Mouse (Mus musculus): ENCODE measurements at regions not wholly inside any gene's neighbourhood (a gene's known extent, or its start where the extent isn't known, plus 50 kb on each side); places are given as distances from the start of the nearest gene placed in this dataset.

DNA sequence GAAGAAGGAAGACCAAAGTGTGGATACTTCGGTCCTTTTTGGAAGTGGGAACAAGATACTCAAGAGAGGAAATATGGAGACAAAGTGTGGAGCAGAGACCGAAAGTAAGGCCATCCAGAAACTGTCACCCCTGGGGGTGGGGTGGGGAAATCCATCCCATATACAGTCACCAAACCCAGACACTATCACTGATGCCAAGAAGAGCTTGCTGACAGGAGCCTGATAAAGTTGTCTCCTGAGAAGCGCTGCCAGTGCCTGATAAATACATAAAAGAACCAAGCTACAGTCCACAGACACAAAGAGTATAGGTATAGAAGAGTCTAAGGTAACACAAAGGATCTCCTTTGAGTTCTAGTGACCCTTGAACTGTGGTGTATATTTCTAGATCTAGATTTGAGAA lies 1026.7 kb downstream of the Pla2g4a start:
- DNase-seq: no peak

DNA sequence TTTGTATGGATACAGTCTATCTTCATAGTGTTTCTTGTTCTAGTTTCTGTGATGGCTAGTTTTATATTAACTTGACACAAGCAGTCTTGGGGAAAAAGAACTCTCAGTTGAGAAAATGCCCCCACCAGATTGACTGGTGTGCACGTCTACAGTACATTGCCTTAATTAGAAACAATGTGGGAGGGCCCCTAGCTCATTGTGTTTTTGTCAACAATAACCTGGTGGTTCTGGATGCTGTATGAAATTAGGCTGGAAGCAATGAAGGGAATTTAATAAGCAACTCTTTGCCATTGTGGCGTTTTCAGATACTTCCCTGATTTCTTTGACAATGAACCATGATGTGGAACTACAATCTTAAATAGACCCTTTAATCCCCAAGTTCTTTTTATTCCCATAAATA lies 1036.6 kb downstream of the Pla2g4a start:
- 64% methylated on average over 2 of the region's 2 CpGs for WGBS
- ATAC-seq (ENCODE audit: low FRiP score, low TSS enrichment): no peak
- Histone ChIP-seq H3K4me3 (replicated peaks; ENCODE audit: low read depth, low read length) (no peak overlapping the region), H3K27me3 (ENCODE audit: control insufficient read depth, insufficient read depth, low read length) (no peaks in the 10 kb centered on the region), H3K36me3 (ENCODE audit: control insufficient read depth, insufficient read depth, low read length) (no peaks in the 10 kb centered on the region), H3K9me3 (ENCODE audit: control insufficient read depth, low read length) (no peaks in the 10 kb centered on the region), H3K9ac (replicated peaks; ENCODE audit: low read length) (no peak overlapping the region), H3K4me2 (ENCODE audit: low read length) (no peak overlapping the region), H3K27ac (replicated peaks; ENCODE audit: low read depth, low read length) (no peak overlapping the region), H3K4me1 (ENCODE audit: control insufficient read depth, insufficient read depth, low read length) (no peaks in the 10 kb centered on the region)
- no peak for DNase-seq

More for the DNA sequence above, 1026.7 kb downstream of the Pla2g4a start:
- Histone ChIP-seq H3K36me3 (ENCODE audit: control insufficient read depth, insufficient read depth, low read length) (no peaks in the 10 kb centered on the region), H3K4me2 (ENCODE audit: low read length) (no peak overlapping the region), H3K9me3 (ENCODE audit: control insufficient read depth, low read length) (no peaks in the 10 kb centered on the region), H3K27me3 (ENCODE audit: control insufficient read depth, insufficient read depth, low read length) (no peaks in the 10 kb centered on the region), H3K9ac (replicated peaks; ENCODE audit: low read length) (no peak overlapping the region), H3K27ac (replicated peaks; ENCODE audit: low read depth, low read length) (no peak overlapping the region), H3K4me3 (replicated peaks; ENCODE audit: low read depth, low read length) (no peak overlapping the region), H3K4me1 (ENCODE audit: control insufficient read depth, insufficient read depth, low read length) (no peaks in the 10 kb centered on the region)
- 86% methylated on average over 3 of the region's 3 CpGs for WGBS
- no peak for ATAC-seq (ENCODE audit: low FRiP score, low TSS enrichment)

- Histone ChIP-seq H3K4me1 (ENCODE audit: control insufficient read depth, insufficient read depth, low read length) (no peaks in the 10 kb centered on the region), H3K4me2 (ENCODE audit: low read length) (no peak overlapping the region), H3K27ac (replicated peaks; ENCODE audit: low read depth, low read length) (no peak overlapping the region), H3K27me3 (ENCODE audit: control insufficient read depth, insufficient read depth, low read length) (no peaks in the 10 kb centered on the region), H3K9ac (replicated peaks; ENCODE audit: low read length) (no peak overlapping the region), H3K36me3 (ENCODE audit: control insufficient read depth, insufficient read depth, low read length) (no peaks in the 10 kb centered on the region), H3K4me3 (replicated peaks; ENCODE audit: low read depth, low read length) (no peak overlapping the region), H3K9me3 (ENCODE audit: control insufficient read depth, low read length) (no peaks in the 10 kb centered on the region)
- DNase-seq (no peak), ATAC-seq (ENCODE audit: low FRiP score, low TSS enrichment) (no peak)
Measured at GRCm38 (mm10) chr1:148917062-148917461, 1044.0 kb downstream of the Pla2g4a start.

GRCm38 (mm10) chr1:148912819-148913218 lies 1048.3 kb downstream of the Pla2g4a start:
- H3K9ac ChIP-seq (replicated peaks; ENCODE audit: low read length): no peak overlapping the region
- H3K4me1 ChIP-seq (ENCODE audit: control insufficient read depth, insufficient read depth, low read length): no peaks in the 10 kb centered on the region
- H3K36me3 ChIP-seq (ENCODE audit: control insufficient read depth, insufficient read depth, low read length): no peaks in the 10 kb centered on the region
- no peak for ATAC-seq (ENCODE audit: low FRiP score, low TSS enrichment)
- 82% methylated on average over 1 of the region's 1 CpGs for WGBS
- no peak for DNase-seq
- H3K4me3 ChIP-seq (replicated peaks; ENCODE audit: low read depth, low read length): no peak overlapping the region
- no peaks in the 10 kb centered on the region for H3K27me3 ChIP-seq (ENCODE audit: control insufficient read depth, insufficient read depth, low read length)
- no peak overlapping the region for H3K4me2 ChIP-seq (ENCODE audit: low read length)
- no peaks in the 10 kb centered on the region for H3K9me3 ChIP-seq (ENCODE audit: control insufficient read depth, low read length)
- no peak overlapping the region for H3K27ac ChIP-seq (replicated peaks; ENCODE audit: low read depth, low read length)

- no peaks in the 10 kb centered on the region for H3K4me1 ChIP-seq (ENCODE audit: control insufficient read depth, insufficient read depth, low read length)
- no peaks in the 10 kb centered on the region for H3K36me3 ChIP-seq (ENCODE audit: control insufficient read depth, insufficient read depth, low read length)
- no peak overlapping the region for H3K27ac ChIP-seq (replicated peaks; ENCODE audit: low read depth, low read length)
- DNase-seq: no peak
- no peaks in the 10 kb centered on the region for H3K9me3 ChIP-seq (ENCODE audit: control insufficient read depth, low read length)
- no peak overlapping the region for H3K9ac ChIP-seq (replicated peaks; ENCODE audit: low read length)
- H3K4me3 ChIP-seq (replicated peaks; ENCODE audit: low read depth, low read length): no peak overlapping the region
- ATAC-seq (ENCODE audit: low FRiP score, low TSS enrichment): no peak
- H3K27me3 ChIP-seq (ENCODE audit: control insufficient read depth, insufficient read depth, low read length): no peaks in the 10 kb centered on the region
- no peak overlapping the region for H3K4me2 ChIP-seq (ENCODE audit: low read length)
Measured at GRCm38 (mm10) chr1:148904067-148904466, 1057.0 kb downstream of the Pla2g4a start.

DNA sequence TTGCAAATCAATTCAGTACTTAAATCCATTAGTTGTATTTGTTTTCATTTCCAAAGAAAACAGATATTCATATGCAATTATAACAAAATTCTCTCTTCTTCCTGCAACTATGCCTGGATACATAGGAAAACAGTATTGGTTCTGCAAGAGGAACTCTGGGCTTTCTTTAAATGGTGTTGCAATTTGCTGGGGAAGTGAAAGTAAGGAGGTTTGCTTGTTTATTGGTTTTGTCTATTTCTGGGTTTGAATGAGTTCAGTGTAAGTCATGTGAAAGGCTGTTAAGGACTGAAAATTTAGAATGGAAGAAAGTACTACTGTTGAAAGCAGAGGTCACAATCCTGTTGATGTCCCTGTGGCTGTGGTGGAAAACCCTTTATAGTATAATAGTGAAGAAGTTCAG lies 1058.0 kb downstream of the Pla2g4a start:
- Histone ChIP-seq H3K4me1 (ENCODE audit: control insufficient read depth, insufficient read depth, low read length) (no peaks in the 10 kb centered on the region), H3K4me3 (replicated peaks; ENCODE audit: low read depth, low read length) (no peak overlapping the region), H3K36me3 (ENCODE audit: control insufficient read depth, insufficient read depth, low read length) (no peaks in the 10 kb centered on the region), H3K4me2 (ENCODE audit: low read length) (no peak overlapping the region), H3K27ac (replicated peaks; ENCODE audit: low read depth, low read length) (no peak overlapping the region), H3K9me3 (ENCODE audit: control insufficient read depth, low read length) (no peaks in the 10 kb centered on the region), H3K27me3 (ENCODE audit: control insufficient read depth, insufficient read depth, low read length) (no peaks in the 10 kb centered on the region), H3K9ac (replicated peaks; ENCODE audit: low read length) (no peak overlapping the region)
- ATAC-seq (ENCODE audit: low FRiP score, low TSS enrichment) (no peak), DNase-seq (no peak)

GRCm38 (mm10) chr1:148901319-148902033 lies 1059.6 kb downstream of the Pla2g4a start:
- Histone ChIP-seq H3K9me3 (ENCODE audit: control insufficient read depth, low read length) (no peaks in the 10 kb centered on the region), H3K4me2 (ENCODE audit: low read length) (no peak overlapping the region), H3K27me3 (ENCODE audit: control insufficient read depth, insufficient read depth, low read length) (no peaks in the 10 kb centered on the region), H3K36me3 (ENCODE audit: control insufficient read depth, insufficient read depth, low read length) (no peaks in the 10 kb centered on the region), H3K4me3 (replicated peaks; ENCODE audit: low read depth, low read length) (no peak overlapping the region), H3K27ac (replicated peaks; ENCODE audit: low read depth, low read length) (no peak overlapping the region), H3K4me1 (ENCODE audit: control insufficient read depth, insufficient read depth, low read length) (no peaks in the 10 kb centered on the region), H3K9ac (replicated peaks; ENCODE audit: low read length) (no peak overlapping the region)
- ATAC-seq (ENCODE audit: low FRiP score, low TSS enrichment): no peak
- WGBS: 94% methylated on average over 2 of the region's 2 CpGs
- no peak for DNase-seq

DNA sequence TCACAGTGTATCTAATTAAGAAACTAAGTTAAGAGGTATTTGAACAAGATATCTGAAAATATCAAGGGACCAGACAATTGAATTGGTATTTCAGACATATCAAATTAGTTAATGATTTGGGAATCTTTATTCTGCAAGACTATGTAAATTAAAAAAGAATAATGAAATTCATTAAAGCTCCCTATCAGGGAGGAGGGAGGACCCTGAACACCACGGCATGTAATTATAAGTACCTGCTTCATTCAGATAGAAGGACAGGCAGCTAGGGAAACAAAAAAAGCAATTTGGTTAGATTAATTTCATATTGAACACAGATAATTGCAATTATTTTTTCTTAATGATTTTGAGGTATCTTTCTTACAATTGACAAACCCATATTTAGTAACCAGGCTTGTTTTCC lies 1090.3 kb downstream of the Pla2g4a start:
- Histone ChIP-seq H3K27ac (replicated peaks; ENCODE audit: low read depth, low read length) (no peak overlapping the region), H3K4me1 (ENCODE audit: control insufficient read depth, insufficient read depth, low read length) (no peaks in the 10 kb centered on the region), H3K4me2 (ENCODE audit: low read length) (no peak overlapping the region), H3K9me3 (ENCODE audit: control insufficient read depth, low read length) (no peaks in the 10 kb centered on the region), H3K9ac (replicated peaks; ENCODE audit: low read length) (no peak overlapping the region), H3K27me3 (ENCODE audit: control insufficient read depth, insufficient read depth, low read length) (no peaks in the 10 kb centered on the region), H3K4me3 (replicated peaks; ENCODE audit: low read depth, low read length) (no peak overlapping the region), H3K36me3 (ENCODE audit: control insufficient read depth, insufficient read depth, low read length) (no peaks in the 10 kb centered on the region)
- DNase-seq (peak; percentile 12), ATAC-seq (ENCODE audit: low FRiP score, low TSS enrichment) (no peak; the same call in 1 of the 2 replicates)
- WGBS: 65% methylated on average over 1 of the region's 1 CpGs

GRCm38 (mm10) chr1:148863582-148863981 lies 1097.5 kb downstream of the Pla2g4a start:
- no peak for ATAC-seq (ENCODE audit: low FRiP score, low TSS enrichment)

More at GRCm38 (mm10) chr1:148863582-148863981, 1097.5 kb downstream of the Pla2g4a start:
- H3K9me3 ChIP-seq (ENCODE audit: control insufficient read depth, low read length): no peaks in the 10 kb centered on the region
- H3K9ac ChIP-seq (replicated peaks; ENCODE audit: low read length): no peak overlapping the region
- H3K27ac ChIP-seq (replicated peaks; ENCODE audit: low read depth, low read length): no peak overlapping the region
- no peak overlapping the region for H3K4me3 ChIP-seq (replicated peaks; ENCODE audit: low read depth, low read length)
- H3K36me3 ChIP-seq (ENCODE audit: control insufficient read depth, insufficient read depth, low read length): no peaks in the 10 kb centered on the region
- no peaks in the 10 kb centered on the region for H3K4me1 ChIP-seq (ENCODE audit: control insufficient read depth, insufficient read depth, low read length)
- 87% methylated on average over 2 of the region's 2 CpGs for WGBS
- H3K27me3 ChIP-seq (ENCODE audit: control insufficient read depth, insufficient read depth, low read length): no peaks in the 10 kb centered on the region
- DNase-seq: no peak
- no peak overlapping the region for H3K4me2 ChIP-seq (ENCODE audit: low read length)

Measured in midbrain, embryonic 14.5 days (tissue).